Mouse (Mus musculus) limb, embryonic 11.5 days (tissue): ENCODE measurements around the gene Pcbp4. TPM values are rescaled to one million over a fixed set of nuclear protein-coding genes. Genes with fewer than 3 reads are reported as not detected.
A peak's percentile ranks its signal among the peaks of the same experiment; 100 is the strongest.

Experiments used
- ATAC-seq: fragments of 200-750 bp; cut with Nextera tagmentation; 2 replicates; pipeline ENCODE4 v1.8.0; 2017; ENCODE audit warnings: low read depth; ENCODE audit not compliant: insufficient number of reproducible peaks, low FRiP score, low TSS enrichment
- DNase-seq: peaks from one replicate; pipeline ENCODE4 v3.0.0-alpha.2; 2015; ENCODE audit warnings: low spot score
- H3K27ac ChIP-seq: fragments of 300-500 bp; sonication (generic); replicated peaks from 2 replicates; pipeline ENCODE4 v1.5.1; 2014; ENCODE audit warnings: low read depth, mild to moderate bottlenecking, low read length
- H3K27me3 ChIP-seq: fragments of 300-500 bp; sonication (generic); 2 replicates; pipeline ENCODE4 v1.6.1; 2014; ENCODE audit warnings: mild to moderate bottlenecking, low read length, mixed read lengths; ENCODE audit not compliant: control insufficient read depth, insufficient read depth
- H3K36me3 ChIP-seq: fragments of 300-500 bp; sonication (generic); 2 replicates; pipeline ENCODE4 v1.6.1; 2014; ENCODE audit warnings: mild to moderate bottlenecking, low read length, moderate library complexity, mixed read lengths; ENCODE audit not compliant: control insufficient read depth, insufficient read depth
- H3K4me1 ChIP-seq: fragments of 300-500 bp; sonication (generic); 2 replicates; pipeline ENCODE4 v1.6.1; 2014; ENCODE audit warnings: low read length, mixed read lengths; ENCODE audit not compliant: control insufficient read depth, insufficient read depth
- H3K4me2 ChIP-seq: fragments of 300-500 bp; sonication (generic); 2 replicates; pipeline ENCODE4 v1.6.1; 2014; ENCODE audit warnings: low read depth, mild to moderate bottlenecking, moderate library complexity; ENCODE audit not compliant: severe bottlenecking
- H3K4me3 ChIP-seq: fragments of 300-500 bp; sonication (generic); 2 replicates; pipeline ENCODE4 v1.5.1; 2014; ENCODE audit warnings: low read depth, low read length
- H3K9ac ChIP-seq: fragments of 300-500 bp; sonication (generic); 2 replicates; pipeline ENCODE4 v1.6.1; 2014; ENCODE audit warnings: mild to moderate bottlenecking, low read length
- H3K9me3 ChIP-seq: fragments of 300-500 bp; sonication (generic); 2 replicates; pipeline ENCODE4 v1.6.1; 2016; ENCODE audit warnings: low read length; ENCODE audit not compliant: control insufficient read depth
- WGBS: fragments of 180-500 bp; shearing (Covaris S2); extraction: QIAGEN DNeasy Blood & Tissue Kit; methylation state at CpG from one replicate; pipeline ENCODE4 v1.1.7; 2014; 5-methylcytosine and 5-hydroxymethylcytosine counted together
- polyA plus RNA-seq: library from polyadenylated mRNA; unstranded; fragments of >200 nt; fragmentation: Nextera tagmentation; extraction: Ambion mirVana; gene quantifications from 2 replicates; pipeline ENCODE4 v1.2.1, GENCODE M21; 2014

The Pcbp4 gene
- polyA plus RNA-seq: 162 and 172 TPM in 2 replicates

- under 1% methylated on average over 42 of the region's 74 CpGs for WGBS
- peak within 1 kb of the TSS; percentile 88 for H3K4me3 ChIP-seq
- H3K9ac ChIP-seq: peak within 1 kb of the TSS; percentile 84
- no peaks in the 10 kb centered on the region; the same call in 1 of the 2 replicates for H3K36me3 ChIP-seq
- peak within 1 kb of the TSS; percentile 79 for H3K4me2 ChIP-seq
- H3K27ac ChIP-seq: peak within 1 kb of the TSS; percentile 93
- H3K9me3 ChIP-seq: no peaks in the 10 kb centered on the region
- DNase-seq: peak; percentile 83
- H3K4me1 ChIP-seq: peaks cover 69% of the 10 kb centered on the region
- no peaks in the 10 kb centered on the region for H3K27me3 ChIP-seq
- peak; percentile 49 for ATAC-seq
These were observed at the start of gene Pcbp4 for GRCm38 (mm10) chr9:106453271-106454070. Gene Pcbp4, plus strand, starts transcription at chr9:106453291.

GRCm38 (mm10) chr9:106405275-106405674 is 47.8 kb upstream of the Pcbp4 start:
- DNase-seq (peak; percentile 44), ATAC-seq (no peak)
- Histone ChIP-seq H3K4me3 (no peak overlapping the region), H3K9ac (no peak overlapping the region), H3K36me3 (no peaks in the 10 kb centered on the region), H3K4me2 (no peak overlapping the region; the same call in 1 of the 2 replicates), H3K9me3 (no peaks in the 10 kb centered on the region), H3K27me3 (no peaks in the 10 kb centered on the region), H3K27ac (no peak overlapping the region), H3K4me1 (peaks cover 15% of the 10 kb centered on the region)
- WGBS: 11% methylated on average over 6 of the region's 6 CpGs

GRCm38 (mm10) chr9:106406443-106407078 is 46.5 kb upstream of the Pcbp4 start:
- Histone ChIP-seq H3K27me3 (no peaks in the 10 kb centered on the region), H3K9me3 (no peaks in the 10 kb centered on the region), H3K36me3 (no peaks in the 10 kb centered on the region), H3K4me3 (no peak overlapping the region), H3K4me1 (peaks cover 19% of the 10 kb centered on the region), H3K27ac (no peak overlapping the region), H3K9ac (no peak overlapping the region), H3K4me2 (no peak overlapping the region)
- DNase-seq (no peak), ATAC-seq (no peak)
- 55% methylated on average over 8 of the region's 8 CpGs for WGBS

GRCm38 (mm10) chr9:106409096-106409495 is 44.0 kb upstream of the Pcbp4 start:
- Histone ChIP-seq H3K36me3 (no peaks in the 10 kb centered on the region), H3K27me3 (no peaks in the 10 kb centered on the region), H3K9me3 (no peaks in the 10 kb centered on the region), H3K4me2 (no peak overlapping the region), H3K4me3 (no peak overlapping the region), H3K4me1 (peaks cover 19% of the 10 kb centered on the region), H3K27ac (no peak overlapping the region), H3K9ac (no peak overlapping the region)
- 94% methylated on average over 4 of the region's 4 CpGs for WGBS
- DNase-seq (no peak), ATAC-seq (no peak)

- peak overlapping the region; percentile 2; the same call in 1 of the 2 replicates for H3K9ac ChIP-seq
- no peak overlapping the region for H3K27ac ChIP-seq
- DNase-seq (peak; percentile 40), ATAC-seq (no peak)
- H3K4me2 ChIP-seq: no peak overlapping the region
- WGBS: 32% methylated on average over 2 of the region's 2 CpGs
- H3K4me3 ChIP-seq: no peak overlapping the region
- H3K36me3 ChIP-seq: no peaks in the 10 kb centered on the region
- H3K4me1 ChIP-seq: peaks cover 16% of the 10 kb centered on the region
- H3K9me3 ChIP-seq: no peaks in the 10 kb centered on the region
- no peaks in the 10 kb centered on the region for H3K27me3 ChIP-seq
These were observed 42.9 kb upstream of the Pcbp4 start for GRCm38 (mm10) chr9:106410086-106410650.

- H3K27ac ChIP-seq: no peak overlapping the region
- no peak overlapping the region for H3K4me2 ChIP-seq
- H3K9ac ChIP-seq: no peak overlapping the region
- H3K9me3 ChIP-seq: no peaks in the 10 kb centered on the region
- DNase-seq (no peak), ATAC-seq (no peak)
- no peaks in the 10 kb centered on the region for H3K27me3 ChIP-seq
- no peak overlapping the region for H3K4me3 ChIP-seq
- peaks cover 13% of the 10 kb centered on the region for H3K4me1 ChIP-seq
- WGBS: 77% methylated on average over 9 of the region's 9 CpGs
- H3K36me3 ChIP-seq: no peaks in the 10 kb centered on the region
These were observed 41.9 kb upstream of the Pcbp4 start for GRCm38 (mm10) chr9:106411091-106411594.

GRCm38 (mm10) chr9:106411729-106412128 is 41.4 kb upstream of the Pcbp4 start:
- no peaks in the 10 kb centered on the region for H3K36me3 ChIP-seq
- H3K9ac ChIP-seq: no peak overlapping the region
- no peak overlapping the region for H3K4me2 ChIP-seq
- no peak overlapping the region for H3K4me3 ChIP-seq
- no peak overlapping the region for H3K27ac ChIP-seq
- no peaks in the 10 kb centered on the region for H3K27me3 ChIP-seq
- H3K9me3 ChIP-seq: no peaks in the 10 kb centered on the region
- DNase-seq: no peak
- ATAC-seq: no peak
- 72% methylated on average over 6 of the region's 6 CpGs for WGBS
- peaks cover 10% of the 10 kb centered on the region for H3K4me1 ChIP-seq

- H3K9me3 ChIP-seq: no peaks in the 10 kb centered on the region
- no peaks in the 10 kb centered on the region for H3K27me3 ChIP-seq
- no peaks in the 10 kb centered on the region for H3K36me3 ChIP-seq
- H3K4me1 ChIP-seq: peaks cover 10% of the 10 kb centered on the region
- ATAC-seq (no peak), DNase-seq (no peak)
- H3K4me2 ChIP-seq: no peak overlapping the region
- H3K9ac ChIP-seq: no peak overlapping the region
- H3K4me3 ChIP-seq: no peak overlapping the region
- WGBS: 75% methylated on average over 3 of the region's 3 CpGs
- H3K27ac ChIP-seq: 0 out of 2 replicates have a peak overlapping the region, but pooled peaks have one; percentile 3
These were observed 40.9 kb upstream of the Pcbp4 start for GRCm38 (mm10) chr9:106412210-106412609.
